Mouse (Mus musculus) MEL (cell line): ENCODE results near the gene Dock7. TPM values are rescaled to one million over a fixed set of nuclear protein-coding genes. Genes with fewer than 3 reads are reported as not detected.

ENCODE experiments used
- DNase-seq: peaks from one replicate; pipeline ENCODE4 v3.0.0; 2011; ENCODE audit warnings: low read depth, low spot score
- H3K27ac ChIP-seq: 2 replicates; pipeline ENCODE4 v1.5.1; 2012; ENCODE audit warnings: low read depth, mild to moderate bottlenecking, control low read depth, low read length, moderate library complexity; ENCODE audit not compliant: control insufficient read depth
- H3K27me3 ChIP-seq, 2 experiments: fragments of 150-350 bp in 1 of 2; sonication (generic) in 1 of 2; 2 replicates each; pipeline ENCODE4 v1.6.1; 2012; ENCODE audit warnings: low read length in 2 of 2, mild to moderate bottlenecking in 2 of 2, improper control_type of control experiment in 1 of 2, moderate library complexity in 1 of 2; ENCODE audit not compliant: insufficient read depth in 2 of 2, control insufficient read depth in 1 of 2
- H3K36me3 ChIP-seq, 2 experiments: 2 replicates each; pipeline ENCODE4 v1.6.1; 2012 to 2014; ENCODE audit warnings: low read length in 2 of 2, improper control_type of control experiment in 1 of 2, inconsistent platforms in 1 of 2, mild to moderate bottlenecking in 1 of 2; ENCODE audit not compliant: insufficient read depth in 2 of 2, control insufficient read depth in 1 of 2
- H3K4me1 ChIP-seq, 2 experiments: fragments of 150-350 bp in 1 of 2; sonication (generic) in 1 of 2; 2 replicates each; pipeline ENCODE4 v1.6.1; 2012; ENCODE audit warnings: low read length in 2 of 2, improper control_type of control experiment in 1 of 2, mild to moderate bottlenecking in 1 of 2; ENCODE audit not compliant: insufficient read depth in 2 of 2, control insufficient read depth in 1 of 2
- H3K4me3 ChIP-seq, 2 experiments: fragments of 150-350 bp in 1 of 2; sonication (generic) in 1 of 2; 2 replicates each; pipeline ENCODE4 v1.5.1; 2012; ENCODE audit warnings: low read depth in 2 of 2, low read length in 2 of 2, mild to moderate bottlenecking in 2 of 2, moderate library complexity in 2 of 2, control low read depth in 1 of 2, improper control_type of control experiment in 1 of 2; ENCODE audit not compliant: control insufficient read depth in 1 of 2, insufficient read depth in 1 of 2
- H3K79me2 ChIP-seq: 2 replicates; pipeline ENCODE4 v1.6.1; 2012; ENCODE audit warnings: mild to moderate bottlenecking, low read length, moderate library complexity; ENCODE audit not compliant: control insufficient read depth, poor library complexity, insufficient read depth
- H3K9ac ChIP-seq: 2 replicates; pipeline ENCODE4 v1.6.1; 2012; ENCODE audit warnings: low read depth, mild to moderate bottlenecking, control low read depth, low read length, moderate library complexity; ENCODE audit not compliant: control insufficient read depth, poor library complexity, severe bottlenecking
- H3K9me3 ChIP-seq: fragments of 150-350 bp; sonication (generic); replicated peaks from 2 replicates; pipeline ENCODE4 v1.6.1; 2012; ENCODE audit warnings: mild to moderate bottlenecking, low read length, improper control_type of control experiment, moderate library complexity; ENCODE audit not compliant: insufficient read depth
- BHLHE40 ChIP-seq: IDR thresholded peaks from 2 replicates; pipeline ENCODE4 v1.6.1; 2012; ENCODE audit warnings: low read depth, mild to moderate bottlenecking, inconsistent platforms, low read length, improper control_type of control experiment, borderline replicate concordance
- CHD1 ChIP-seq: IDR thresholded peaks from 2 replicates; pipeline ENCODE4 v1.6.1; 2012; ENCODE audit warnings: low read depth, mild to moderate bottlenecking, inconsistent platforms, low read length, improper control_type of control experiment
- CHD2 ChIP-seq: IDR thresholded peaks from 2 replicates; pipeline ENCODE4 v1.6.1; 2011; ENCODE audit warnings: low read length, improper control_type of control experiment
- E2F4 ChIP-seq: IDR thresholded peaks from 2 replicates; pipeline ENCODE4 v1.6.1; 2011; ENCODE audit warnings: low read depth, low read length, improper control_type of control experiment, borderline replicate concordance
- ELF1 ChIP-seq: IDR thresholded peaks from 2 replicates; pipeline ENCODE4 v1.6.1; 2014; ENCODE audit warnings: low read depth, mild to moderate bottlenecking, inconsistent platforms, low read length, improper control_type of control experiment, moderate library complexity
- GATA1 ChIP-seq: IDR thresholded peaks from 2 replicates; pipeline ENCODE4 v1.6.1; 2011; ENCODE audit warnings: low read depth, low read length, improper control_type of control experiment
- HCFC1 ChIP-seq: IDR thresholded peaks from 2 replicates; pipeline ENCODE4 v1.6.1; 2012; ENCODE audit warnings: low read depth, mild to moderate bottlenecking, inconsistent platforms, low read length, improper control_type of control experiment, moderate library complexity
- MAFK ChIP-seq: IDR thresholded peaks from 2 replicates; pipeline ENCODE4 v1.6.1; 2011; ENCODE audit warnings: low read depth, mild to moderate bottlenecking, low read length, improper control_type of control experiment, borderline replicate concordance
- MAX ChIP-seq: IDR thresholded peaks from 2 replicates; pipeline ENCODE4 v1.6.1; 2011; ENCODE audit warnings: low read length, improper control_type of control experiment
- MAZ ChIP-seq: IDR thresholded peaks from 2 replicates; pipeline ENCODE4 v1.6.1; 2012; ENCODE audit warnings: low read depth, mild to moderate bottlenecking, inconsistent platforms, low read length, improper control_type of control experiment
- MEF2A ChIP-seq: IDR thresholded peaks from 2 replicates; pipeline ENCODE4 v1.6.1; 2014; ENCODE audit warnings: low read depth, mild to moderate bottlenecking, inconsistent platforms, low read length, improper control_type of control experiment; ENCODE audit not compliant: poor library complexity, insufficient replicate concordance, severe bottlenecking; ENCODE audit errors: extremely low read depth
- MXI1 ChIP-seq: IDR thresholded peaks from 2 replicates; pipeline ENCODE4 v1.6.1; 2011; ENCODE audit warnings: mild to moderate bottlenecking, low read depth, low read length, improper control_type of control experiment
- MYB ChIP-seq: IDR thresholded peaks from 2 replicates; pipeline ENCODE4 v1.6.1; 2011; ENCODE audit warnings: mild to moderate bottlenecking, low read depth, low read length, improper control_type of control experiment
- NELFE ChIP-seq: IDR thresholded peaks from 2 replicates; pipeline ENCODE4 v1.6.1; 2011; ENCODE audit warnings: low read depth, low read length, improper control_type of control experiment
- NRF1 ChIP-seq: IDR thresholded peaks from 2 replicates; pipeline ENCODE4 v1.6.1; 2014; ENCODE audit warnings: low read depth, mild to moderate bottlenecking, inconsistent platforms, low read length, improper control_type of control experiment, moderate library complexity; ENCODE audit not compliant: poor library complexity, insufficient read depth, severe bottlenecking
- POLR2A ChIP-seq, 2 experiments: IDR thresholded peaks; 2 replicates each; pipeline ENCODE4 v1.6.1; 2011 to 2012; ENCODE audit warnings: low read length in 2 of 2, mild to moderate bottlenecking in 2 of 2, control low read depth in 1 of 2, improper control_type of control experiment in 1 of 2, low read depth in 1 of 2, moderate library complexity in 1 of 2; ENCODE audit not compliant: control insufficient read depth in 1 of 2, insufficient read depth in 1 of 2, poor library complexity in 1 of 2
- POLR2AphosphoS2 ChIP-seq: IDR thresholded peaks from 2 replicates; pipeline ENCODE4 v1.6.1; 2011; ENCODE audit warnings: low read length, improper control_type of control experiment
- RAD21 ChIP-seq: IDR thresholded peaks from 2 replicates; pipeline ENCODE4 v1.6.1; 2011; ENCODE audit warnings: mild to moderate bottlenecking, low read depth, low read length, improper control_type of control experiment
- RCOR1 ChIP-seq: IDR thresholded peaks from 2 replicates; pipeline ENCODE4 v1.6.1; 2012; ENCODE audit warnings: low read depth, mild to moderate bottlenecking, inconsistent platforms, low read length, improper control_type of control experiment
- SIN3A ChIP-seq: IDR thresholded peaks from 2 replicates; pipeline ENCODE4 v1.6.1; 2012; ENCODE audit warnings: low read length, improper control_type of control experiment, inconsistent platforms
- UBTF ChIP-seq: IDR thresholded peaks from 2 replicates; pipeline ENCODE4 v1.6.1; 2012; ENCODE audit warnings: low read depth, mild to moderate bottlenecking, inconsistent platforms, low read length, improper control_type of control experiment, moderate library complexity, borderline replicate concordance; ENCODE audit not compliant: insufficient read depth
- USF2 ChIP-seq, 2 experiments: IDR thresholded peaks; 2 replicates each; pipeline ENCODE4 v1.6.1; 2011 to 2012; ENCODE audit warnings: improper control_type of control experiment in 2 of 2, low read length in 2 of 2, borderline replicate concordance in 1 of 2, inconsistent platforms in 1 of 2, low read depth in 1 of 2, mild to moderate bottlenecking in 1 of 2; ENCODE audit not compliant: insufficient read depth in 1 of 2
- ZC3H11A ChIP-seq: IDR thresholded peaks from 2 replicates; pipeline ENCODE4 v1.6.1; 2012; ENCODE audit warnings: low read depth, mild to moderate bottlenecking, inconsistent platforms, low read length, improper control_type of control experiment
- ZKSCAN1 ChIP-seq: IDR thresholded peaks from 2 replicates; pipeline ENCODE4 v1.6.1; 2012; ENCODE audit warnings: low read depth, mild to moderate bottlenecking, inconsistent platforms, low read length, improper control_type of control experiment, moderate library complexity
- ZMIZ1 ChIP-seq: IDR thresholded peaks from 2 replicates; pipeline ENCODE4 v1.6.1; 2012; ENCODE audit warnings: low read depth, mild to moderate bottlenecking, inconsistent platforms, low read length, improper control_type of control experiment, moderate library complexity
- ZNF384 ChIP-seq: IDR thresholded peaks from 2 replicates; pipeline ENCODE4 v1.6.1; 2012; ENCODE audit warnings: low read depth, mild to moderate bottlenecking, inconsistent platforms, low read length, improper control_type of control experiment
- polyA plus RNA-seq, 2 experiments: library from polyadenylated mRNA; stranded (reverse) in 1 of 2; unstranded in 1 of 2; fragments of >175 nt in 1 of 2; fragments of >200 nt in 1 of 2; gene quantifications; 2 replicates each; pipeline versions ENCODE4 v1.2.1 to v1.2.4; 2012; ENCODE audit warnings: low replicate concordance in 2 of 2, low read depth in 1 of 2; ENCODE audit not compliant: insufficient read length in 2 of 2, insufficient read depth in 1 of 2, missing spikeins in 1 of 2
- total RNA-seq: library from RNA; depleted of rRNA; stranded (reverse); fragments of 300-350 nt; gene quantifications from 2 replicates; pipeline ENCODE4 v1.2.3, GENCODE M21; 2012

The Dock7 gene
- total and polyA plus RNA-seq, 3 experiments: 19.5 to 19.8 TPM; not detected in 1

GRCm38 (mm10) chr4:99143323-99143722, 22.6 kb upstream of the Dock7 start:
- no peaks in the 10 kb centered on the region for H3K36me3 ChIP-seq
- no peak overlapping the region for H3K9ac ChIP-seq
- H3K79me2 ChIP-seq: no peaks in the 10 kb centered on the region
- TF ChIP-seq CHD1 (no peak), USF2 (IDR thresholded peaks at IDR 0.05; ENCODE audit: borderline replicate concordance in 1 of 2, insufficient read depth in 1 of 2, low read depth in 1 of 2, low read length in 2 of 2) (no peak), MAX (no peak), ELF1 (no peak), MAZ (no peak), SIN3A (no peak), GATA1 (no peak), HCFC1 (no peak), MYB (no peak), NRF1 (no peak), ZMIZ1 (no peak), POLR2A (IDR thresholded peaks at IDR 0.05; ENCODE audit: control insufficient read depth in 1 of 2, insufficient read depth in 1 of 2, low read depth in 1 of 2, low read length in 2 of 2, poor library complexity in 1 of 2) (no peak)
- H3K4me3 ChIP-seq: no peak overlapping the region
- no peaks in the 10 kb centered on the region; a peak in 2 of 4 replicates for H3K27me3 ChIP-seq
- no peaks in the 10 kb centered on the region for H3K4me1 ChIP-seq
- no peak for DNase-seq
- H3K9me3 ChIP-seq: no peaks in the 10 kb centered on the region
- H3K27ac ChIP-seq: no peak overlapping the region

DNA sequence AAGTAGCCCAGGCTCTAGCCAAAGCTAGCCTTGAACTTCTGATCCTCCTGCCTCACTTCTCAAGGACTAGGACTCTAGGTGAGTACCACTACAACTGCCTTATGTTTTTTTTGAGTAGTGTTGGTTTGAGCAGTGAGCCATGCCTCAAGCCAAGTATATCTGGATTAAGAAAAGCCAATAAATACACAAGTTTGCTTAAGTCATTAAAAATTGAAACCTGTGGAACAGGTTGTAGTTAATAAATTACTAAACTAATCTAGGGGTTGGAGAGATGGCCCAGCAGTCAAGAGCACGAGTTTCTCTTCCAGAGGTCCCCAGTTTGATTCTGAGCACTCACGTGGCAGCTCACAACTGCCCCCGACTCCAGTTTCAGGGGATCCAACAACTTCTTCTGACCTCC, 20.9 kb upstream of the Dock7 start:
- Histone ChIP-seq H3K27me3 (no peaks in the 10 kb centered on the region; a peak in 2 of 4 replicates), H3K79me2 (no peaks in the 10 kb centered on the region)

GRCm38 (mm10) chr4:99141171-99141570, 20.5 kb upstream of the Dock7 start:
- Histone ChIP-seq H3K27ac (no peak overlapping the region), H3K4me3 (no peak overlapping the region), H3K36me3 (no peaks in the 10 kb centered on the region), H3K4me1 (no peaks in the 10 kb centered on the region), H3K9ac (no peak overlapping the region), H3K27me3 (no peaks in the 10 kb centered on the region; a peak in 2 of 4 replicates), H3K79me2 (no peaks in the 10 kb centered on the region), H3K9me3 (no peaks in the 10 kb centered on the region)
- DNase-seq: no peak
- no peak for TF ChIP-seq NELFE
- no peak for TF ChIP-seq ZNF384
- no peak for TF ChIP-seq BHLHE40
- TF ChIP-seq MAFK: no peak
- TF ChIP-seq MXI1: no peak
- TF ChIP-seq NRF1: no peak
- no peak for TF ChIP-seq ZC3H11A
- TF ChIP-seq RCOR1: no peak
- no peak for TF ChIP-seq UBTF
- TF ChIP-seq CHD2: no peak
- TF ChIP-seq ZKSCAN1: no peak
- no peak for TF ChIP-seq ZMIZ1
- TF ChIP-seq MEF2A: no peak
- no peak for TF ChIP-seq POLR2AphosphoS2

More for the DNA sequence above, 20.9 kb upstream of the Dock7 start:
- Histone ChIP-seq H3K9me3 (no peaks in the 10 kb centered on the region), H3K4me1 (no peaks in the 10 kb centered on the region), H3K36me3 (no peaks in the 10 kb centered on the region)
- no peak for DNase-seq
- TF ChIP-seq E2F4 (no peak), RAD21 (no peak), ZNF384 (no peak), HCFC1 (no peak), NELFE (no peak), MAFK (no peak), BHLHE40 (no peak), ZC3H11A (no peak), POLR2AphosphoS2 (no peak)
- TF ChIP-seq, all 39 proteins: peak for 0
- H3K9ac ChIP-seq: no peak overlapping the region
- no peak overlapping the region for H3K27ac ChIP-seq
- H3K4me3 ChIP-seq: no peak overlapping the region
